Mouse (Mus musculus): ENCODE data around the gene Igf1r. TPM values are rescaled to one million over a fixed set of nuclear protein-coding genes. Genes with fewer than 3 reads are reported as not detected.

Gene Igf1r
- polyA plus RNA-seq, 1 experiment, result 2.6 TPM

GRCm38 (mm10) chr7:68164074-68164473 is 211.4 kb downstream of the Igf1r start:
- WGBS, result 56% methylated on average over 3 of the region's 3 CpGs
- Histone ChIP-seq H3K36me3 (ENCODE audit: control insufficient read depth, insufficient read depth, low read length) (no peaks in the 10 kb centered on the region), H3K27me3 (ENCODE audit: control insufficient read depth, insufficient read depth, low read length) (no peaks in the 10 kb centered on the region), H3K4me3 (ENCODE audit: low read depth, low read length) (no peak overlapping the region), H3K4me1 (ENCODE audit: control insufficient read depth, insufficient read depth, insufficient read length, low read length) (no peaks in the 10 kb centered on the region), H3K27ac (ENCODE audit: insufficient read depth, low read depth, low read length) (no peak overlapping the region)
- TF ChIP-seq POLR2A (IDR thresholded peaks at IDR 0.05; ENCODE audit: low read depth, low read length) (no peak), CTCF (IDR thresholded peaks at IDR 0.05; ENCODE audit: extremely low read depth, insufficient read length, insufficient replicate concordance, low read depth, low read length) (no peak)

- no peak for TF ChIP-seq POLR2A (IDR thresholded peaks at IDR 0.05; ENCODE audit: low read depth, low read length)
- TF ChIP-seq CTCF (IDR thresholded peaks at IDR 0.05; ENCODE audit: extremely low read depth, insufficient read length, insufficient replicate concordance, low read depth, low read length), result no peak
- Histone ChIP-seq H3K4me1 (ENCODE audit: control insufficient read depth, insufficient read depth, insufficient read length, low read length) (no peaks in the 10 kb centered on the region), H3K4me3 (ENCODE audit: low read depth, low read length) (no peak overlapping the region), H3K36me3 (ENCODE audit: control insufficient read depth, insufficient read depth, low read length) (no peaks in the 10 kb centered on the region; the same call in 1 of the 2 replicates), H3K27me3 (ENCODE audit: control insufficient read depth, insufficient read depth, low read length) (no peaks in the 10 kb centered on the region), H3K27ac (ENCODE audit: insufficient read depth, low read depth, low read length) (no peak overlapping the region)
- 89% methylated on average over 7 of the region's 7 CpGs for WGBS
Observed at GRCm38 (mm10) chr7:68172776-68173175, 220.1 kb downstream of the Igf1r start.

GRCm38 (mm10) chr7:68179672-68180071 is 227.0 kb downstream of the Igf1r start:
- WGBS, result 95% methylated on average over 1 of the region's 1 CpGs

GRCm38 (mm10) chr7:68181104-68181503 is 228.5 kb downstream of the Igf1r start:
- Histone ChIP-seq H3K4me1 (ENCODE audit: control insufficient read depth, insufficient read depth, insufficient read length, low read length) (no peaks in the 10 kb centered on the region), H3K27me3 (ENCODE audit: control insufficient read depth, insufficient read depth, low read length) (no peaks in the 10 kb centered on the region), H3K36me3 (ENCODE audit: control insufficient read depth, insufficient read depth, low read length) (peaks cover 2% of the 10 kb centered on the region; the same call in 1 of the 2 replicates), H3K27ac (ENCODE audit: insufficient read depth, low read depth, low read length) (no peak overlapping the region), H3K4me3 (ENCODE audit: low read depth, low read length) (no peak overlapping the region)
- WGBS, result 76% methylated on average over 1 of the region's 1 CpGs
- TF ChIP-seq POLR2A (IDR thresholded peaks at IDR 0.05; ENCODE audit: low read depth, low read length) (no peak), CTCF (IDR thresholded peaks at IDR 0.05; ENCODE audit: extremely low read depth, insufficient read length, insufficient replicate concordance, low read depth, low read length) (no peak)

More at GRCm38 (mm10) chr7:68179672-68180071, 227.0 kb downstream of the Igf1r start:
- no peak overlapping the region for H3K27ac ChIP-seq (ENCODE audit: insufficient read depth, low read depth, low read length)
- H3K36me3 ChIP-seq (ENCODE audit: control insufficient read depth, insufficient read depth, low read length), result no peaks in the 10 kb centered on the region; the same call in 1 of the 2 replicates
- H3K27me3 ChIP-seq (ENCODE audit: control insufficient read depth, insufficient read depth, low read length), result no peaks in the 10 kb centered on the region
- no peaks in the 10 kb centered on the region for H3K4me1 ChIP-seq (ENCODE audit: control insufficient read depth, insufficient read depth, insufficient read length, low read length)
- TF ChIP-seq CTCF (IDR thresholded peaks at IDR 0.05; ENCODE audit: extremely low read depth, insufficient read length, insufficient replicate concordance, low read depth, low read length), result no peak
- no peak for TF ChIP-seq POLR2A (IDR thresholded peaks at IDR 0.05; ENCODE audit: low read depth, low read length)
- no peak overlapping the region for H3K4me3 ChIP-seq (ENCODE audit: low read depth, low read length)

- H3K27me3 ChIP-seq (ENCODE audit: control insufficient read depth, insufficient read depth, low read length), result no peaks in the 10 kb centered on the region
- no peak overlapping the region for H3K27ac ChIP-seq (ENCODE audit: insufficient read depth, low read depth, low read length)
- no peaks in the 10 kb centered on the region for H3K4me1 ChIP-seq (ENCODE audit: control insufficient read depth, insufficient read depth, insufficient read length, low read length)
- no peak overlapping the region for H3K4me3 ChIP-seq (ENCODE audit: low read depth, low read length)
- TF ChIP-seq POLR2A (IDR thresholded peaks at IDR 0.05; ENCODE audit: low read depth, low read length) (no peak), CTCF (IDR thresholded peaks at IDR 0.05; ENCODE audit: extremely low read depth, insufficient read length, insufficient replicate concordance, low read depth, low read length) (no peak)
- H3K36me3 ChIP-seq (ENCODE audit: control insufficient read depth, insufficient read depth, low read length), result peaks cover 2% of the 10 kb centered on the region; the same call in 1 of the 2 replicates
- 86% methylated on average over 7 of the region's 7 CpGs for WGBS
Observed at GRCm38 (mm10) chr7:68182025-68182424, 229.4 kb downstream of the Igf1r start.

- no peak for TF ChIP-seq CTCF (IDR thresholded peaks at IDR 0.05; ENCODE audit: extremely low read depth, insufficient read length, insufficient replicate concordance, low read depth, low read length)
- 93% methylated on average over 6 of the region's 6 CpGs for WGBS
- H3K36me3 ChIP-seq (ENCODE audit: control insufficient read depth, insufficient read depth, low read length), result peaks cover 2% of the 10 kb centered on the region; the same call in 1 of the 2 replicates
Observed at GRCm38 (mm10) chr7:68182773-68183172, 230.1 kb downstream of the Igf1r start.

GRCm38 (mm10) chr7:68183421-68183820 is 230.8 kb downstream of the Igf1r start:
- Histone ChIP-seq H3K27me3 (ENCODE audit: control insufficient read depth, insufficient read depth, low read length) (no peaks in the 10 kb centered on the region), H3K4me3 (ENCODE audit: low read depth, low read length) (no peak overlapping the region), H3K27ac (ENCODE audit: insufficient read depth, low read depth, low read length) (no peak overlapping the region), H3K4me1 (ENCODE audit: control insufficient read depth, insufficient read depth, insufficient read length, low read length) (no peaks in the 10 kb centered on the region), H3K36me3 (ENCODE audit: control insufficient read depth, insufficient read depth, low read length) (peaks cover 2% of the 10 kb centered on the region; the same call in 1 of the 2 replicates)
- TF ChIP-seq CTCF (IDR thresholded peaks at IDR 0.05; ENCODE audit: extremely low read depth, insufficient read length, insufficient replicate concordance, low read depth, low read length) (no peak), POLR2A (IDR thresholded peaks at IDR 0.05; ENCODE audit: low read depth, low read length) (no peak)
- WGBS, result 93% methylated on average over 10 of the region's 10 CpGs

More at GRCm38 (mm10) chr7:68182773-68183172, 230.1 kb downstream of the Igf1r start:
- Histone ChIP-seq H3K4me3 (ENCODE audit: low read depth, low read length) (no peak overlapping the region), H3K4me1 (ENCODE audit: control insufficient read depth, insufficient read depth, insufficient read length, low read length) (no peaks in the 10 kb centered on the region), H3K27ac (ENCODE audit: insufficient read depth, low read depth, low read length) (no peak overlapping the region), H3K27me3 (ENCODE audit: control insufficient read depth, insufficient read depth, low read length) (no peaks in the 10 kb centered on the region)

Data from small intestine, adult 2 months (tissue).